Mouse (Mus musculus) forebrain, embryonic 13.5 days (tissue): ENCODE data around the gene Prok1. TPM values are rescaled to one million over a fixed set of nuclear protein-coding genes. Genes with fewer than 3 reads are reported as not detected.

ENCODE experiments used
- ATAC-seq: fragments of 200-750 bp; cut with Nextera tagmentation; 2 replicates; pipeline ENCODE4 v1.8.0; 2017
- H3K27ac ChIP-seq: fragments of 300-500 bp; sonication (generic); 2 replicates; pipeline ENCODE4 v1.5.1; 2015; ENCODE audit warnings: inconsistent platforms, mild to moderate bottlenecking, moderate library complexity
- H3K27me3 ChIP-seq: fragments of 300-500 bp; sonication (generic); 2 replicates; pipeline ENCODE4 v1.6.1; 2015; ENCODE audit warnings: mild to moderate bottlenecking, inconsistent platforms
- H3K36me3 ChIP-seq: fragments of 300-500 bp; sonication (generic); 2 replicates; pipeline ENCODE4 v1.6.1; 2015; ENCODE audit warnings: mild to moderate bottlenecking, inconsistent platforms; ENCODE audit not compliant: poor library complexity, severe bottlenecking
- H3K4me1 ChIP-seq: fragments of 300-500 bp; sonication (generic); 2 replicates; pipeline ENCODE4 v1.6.1; 2015; ENCODE audit warnings: inconsistent platforms
- H3K4me2 ChIP-seq: fragments of 300-500 bp; sonication (generic); 2 replicates; pipeline ENCODE4 v1.6.1; 2015; ENCODE audit warnings: inconsistent platforms, mild to moderate bottlenecking, moderate library complexity
- H3K4me3 ChIP-seq: fragments of 300-500 bp; sonication (generic); 2 replicates; pipeline ENCODE4 v1.5.1; 2015; ENCODE audit warnings: mild to moderate bottlenecking, inconsistent platforms
- H3K9ac ChIP-seq: fragments of 300-500 bp; sonication (generic); 2 replicates; pipeline ENCODE4 v1.6.1; 2015; ENCODE audit warnings: mild to moderate bottlenecking, inconsistent platforms
- H3K9me3 ChIP-seq: fragments of 300-500 bp; sonication (generic); replicated peaks from 2 replicates; pipeline ENCODE4 v1.6.1; 2016; ENCODE audit warnings: inconsistent platforms
- WGBS: fragments of 180-500 bp; shearing (Covaris S2); methylation state at CpG from one replicate; pipeline ENCODE4 v1.1.7; 2015; 5-methylcytosine and 5-hydroxymethylcytosine counted together
- polyA plus RNA-seq: library from polyadenylated mRNA; unstranded; fragments of >200 nt; fragmentation: Nextera tagmentation; extraction: Ambion mirVana; gene quantifications from 2 replicates; pipeline ENCODE4 v1.2.1, GENCODE M21; 2015

Prok1 gene
- polyA plus RNA-seq, 1 experiment from 2014 or later, result not detected

DNA sequence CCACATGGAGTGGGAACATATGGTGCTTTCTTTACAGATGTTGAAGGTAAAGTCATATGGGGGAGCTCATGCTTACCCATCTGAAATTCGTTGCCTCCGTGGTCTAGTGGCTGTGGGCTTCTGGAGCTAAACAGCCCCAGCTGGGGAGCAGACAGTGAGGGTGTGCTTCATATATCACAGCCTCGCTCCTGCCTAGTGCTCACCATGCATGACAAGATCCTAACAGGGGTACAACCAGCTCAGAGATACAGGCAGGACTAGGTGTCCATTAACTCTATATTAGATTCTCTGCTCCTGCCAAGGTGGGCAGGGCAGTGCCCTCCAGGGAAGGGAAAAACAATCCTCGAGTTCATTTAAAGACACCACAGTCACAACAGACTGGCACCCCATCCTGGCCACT is 8.3 kb downstream of the Prok1 start:
- no peaks in the 10 kb centered on the region for H3K27me3 ChIP-seq
- no peak overlapping the region for H3K9ac ChIP-seq
- H3K9me3 ChIP-seq, result no peaks in the 10 kb centered on the region
- no peak for ATAC-seq
- WGBS, result 74% methylated on average over 4 of the region's 4 CpGs
- H3K4me3 ChIP-seq, result no peak overlapping the region
- no peaks in the 10 kb centered on the region for H3K4me1 ChIP-seq
- H3K4me2 ChIP-seq, result no peak overlapping the region
- no peaks in the 10 kb centered on the region for H3K36me3 ChIP-seq
- H3K27ac ChIP-seq, result no peak overlapping the region

DNA sequence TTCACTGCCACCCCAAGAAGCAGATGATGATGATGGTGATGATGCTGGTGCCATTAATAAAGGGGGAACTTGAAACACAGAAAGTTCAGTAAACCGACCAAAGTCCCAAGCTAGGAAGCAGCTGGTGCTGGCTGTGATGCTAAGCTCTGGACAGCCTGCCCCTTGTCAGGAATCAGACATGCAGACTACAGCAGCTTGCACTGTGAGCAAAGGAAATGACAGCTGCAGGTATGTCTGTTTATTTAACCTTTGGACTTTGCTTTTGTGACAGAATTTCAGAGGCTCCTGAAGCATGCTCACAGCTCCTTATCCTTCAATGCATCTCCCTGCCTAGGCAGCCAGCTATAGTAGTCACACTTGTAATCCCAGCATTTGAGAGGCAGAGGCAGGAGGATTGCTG is 9.0 kb downstream of the Prok1 start, which contains the start of gene A630076J17Rik:
Gene A630076J17Rik, plus strand, starts transcription at position 88 of the 400 bp plus-strand sequence.
- H3K27me3 ChIP-seq, result no peaks in the 10 kb centered on the region
- H3K9ac ChIP-seq, result no peak within 1 kb of the TSS
- H3K4me2 ChIP-seq, result no peak within 1 kb of the TSS
- H3K9me3 ChIP-seq, result no peaks in the 10 kb centered on the region
- ATAC-seq, result no peak
- no peaks in the 10 kb centered on the region for H3K4me1 ChIP-seq
- H3K36me3 ChIP-seq, result no peaks in the 10 kb centered on the region
- WGBS, result 82% methylated on average over 1 of the region's 1 CpGs
- H3K27ac ChIP-seq, result no peak within 1 kb of the TSS
- H3K4me3 ChIP-seq, result no peak within 1 kb of the TSS

DNA sequence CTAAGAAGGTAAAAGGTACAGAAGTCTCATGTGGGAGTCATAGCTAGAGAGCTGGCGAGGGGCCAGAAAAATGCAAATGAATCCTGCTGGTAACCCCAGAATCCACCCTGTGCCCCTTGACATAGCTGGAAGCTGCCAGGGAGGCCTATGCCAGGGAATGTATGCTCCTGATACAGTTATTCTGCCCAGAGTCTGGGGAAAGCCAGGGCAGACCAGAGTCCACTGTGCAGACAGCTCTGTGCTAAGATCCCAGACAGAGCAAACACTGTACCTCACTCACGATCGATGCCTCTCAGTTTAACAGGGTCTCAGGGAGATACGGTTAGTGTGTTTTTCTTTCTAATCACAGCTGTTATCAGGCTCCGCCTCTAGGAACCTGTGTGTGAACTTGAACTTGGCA is 9.7 kb downstream of the Prok1 start:
- Histone ChIP-seq H3K4me3 (no peak overlapping the region), H3K4me2 (no peak overlapping the region), H3K27me3 (no peaks in the 10 kb centered on the region), H3K27ac (no peak overlapping the region), H3K9ac (no peak overlapping the region), H3K4me1 (no peaks in the 10 kb centered on the region), H3K36me3 (no peaks in the 10 kb centered on the region), H3K9me3 (no peaks in the 10 kb centered on the region)
- ATAC-seq, result no peak
- WGBS, result 86% methylated on average over 5 of the region's 5 CpGs

DNA sequence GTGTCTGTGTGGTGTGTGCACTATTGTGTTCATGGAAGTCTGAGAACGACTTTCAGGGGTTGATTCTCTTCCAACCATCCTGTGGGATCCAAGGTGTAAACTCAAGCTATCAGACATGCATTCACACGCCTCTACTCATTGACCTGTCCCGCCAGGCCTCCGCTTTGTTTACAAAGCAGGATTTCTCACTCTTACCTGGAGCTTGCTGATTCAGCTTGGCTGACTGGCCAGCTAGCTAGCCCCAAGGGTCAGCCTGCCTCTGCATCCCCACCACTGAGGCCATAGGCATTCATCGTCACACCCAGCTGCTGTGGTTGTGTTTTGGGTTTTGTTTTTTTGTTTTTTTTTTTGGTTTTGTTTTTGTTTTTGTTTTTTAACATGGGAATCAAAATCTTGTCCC is 10.3 kb downstream of the Prok1 start:
- H3K27me3 ChIP-seq, result no peaks in the 10 kb centered on the region
- H3K4me3 ChIP-seq, result no peak overlapping the region
- no peak overlapping the region for H3K4me2 ChIP-seq
- no peak overlapping the region for H3K9ac ChIP-seq
- H3K9me3 ChIP-seq, result no peaks in the 10 kb centered on the region
- ATAC-seq, result no peak
- WGBS, result 79% methylated on average over 5 of the region's 5 CpGs
- no peaks in the 10 kb centered on the region for H3K4me1 ChIP-seq
- no peaks in the 10 kb centered on the region for H3K36me3 ChIP-seq
- no peak overlapping the region for H3K27ac ChIP-seq

DNA sequence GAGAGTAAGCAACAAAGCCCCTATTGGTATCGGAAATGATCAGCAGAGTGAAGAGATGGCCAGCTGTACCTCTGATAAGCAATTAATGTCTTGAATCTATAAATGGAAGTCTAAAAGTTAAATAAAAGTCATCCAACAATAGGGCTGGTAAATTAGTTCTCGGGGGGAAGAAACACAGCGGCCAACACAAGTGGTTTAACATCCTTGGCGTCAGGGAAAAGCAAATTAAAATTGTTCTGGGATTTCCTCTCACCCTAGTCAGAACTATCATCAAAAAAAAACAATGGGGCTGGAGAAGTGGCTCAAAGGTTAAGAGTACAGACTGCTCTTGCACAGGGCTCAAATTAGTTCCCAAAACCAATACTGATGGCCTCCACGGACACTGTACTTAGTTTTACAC is 13.7 kb downstream of the Prok1 start:
- H3K27ac ChIP-seq, result no peak overlapping the region
- no peak overlapping the region for H3K9ac ChIP-seq
- H3K4me1 ChIP-seq, result no peaks in the 10 kb centered on the region
- H3K4me2 ChIP-seq, result no peak overlapping the region
- 88% methylated on average over 5 of the region's 5 CpGs for WGBS
- no peak overlapping the region for H3K4me3 ChIP-seq
- H3K27me3 ChIP-seq, result no peaks in the 10 kb centered on the region
- no peaks in the 10 kb centered on the region for H3K9me3 ChIP-seq
- no peak for ATAC-seq
- no peaks in the 10 kb centered on the region for H3K36me3 ChIP-seq

DNA sequence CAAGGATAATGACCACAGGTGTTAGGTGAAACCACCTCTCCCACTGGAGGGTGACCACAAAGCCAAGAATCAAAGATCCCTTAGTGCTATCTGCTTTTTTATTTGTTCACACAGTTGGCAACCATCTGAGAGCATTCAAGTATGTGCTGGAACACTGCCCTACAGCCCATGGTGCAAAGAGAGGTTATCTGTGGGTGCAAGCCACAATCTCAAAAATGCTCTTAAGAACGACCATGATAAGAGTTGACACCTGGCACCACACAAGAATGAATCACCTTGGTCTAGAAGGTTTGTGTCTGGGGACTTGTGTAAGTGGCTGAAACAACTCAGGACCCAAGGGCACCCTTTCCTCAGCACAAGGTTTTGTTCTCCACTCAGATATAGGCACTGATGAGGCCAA is 16.3 kb downstream of the Prok1 start:
- no peak for ATAC-seq
- H3K27ac ChIP-seq, result no peak overlapping the region
- H3K4me3 ChIP-seq, result no peak overlapping the region
- no peaks in the 10 kb centered on the region for H3K27me3 ChIP-seq
- no peaks in the 10 kb centered on the region for H3K9me3 ChIP-seq
- H3K4me2 ChIP-seq, result no peak overlapping the region
- WGBS, result 56% methylated on average over 1 of the region's 1 CpGs
- H3K36me3 ChIP-seq, result no peaks in the 10 kb centered on the region
- no peak overlapping the region for H3K9ac ChIP-seq
- no peaks in the 10 kb centered on the region for H3K4me1 ChIP-seq

DNA sequence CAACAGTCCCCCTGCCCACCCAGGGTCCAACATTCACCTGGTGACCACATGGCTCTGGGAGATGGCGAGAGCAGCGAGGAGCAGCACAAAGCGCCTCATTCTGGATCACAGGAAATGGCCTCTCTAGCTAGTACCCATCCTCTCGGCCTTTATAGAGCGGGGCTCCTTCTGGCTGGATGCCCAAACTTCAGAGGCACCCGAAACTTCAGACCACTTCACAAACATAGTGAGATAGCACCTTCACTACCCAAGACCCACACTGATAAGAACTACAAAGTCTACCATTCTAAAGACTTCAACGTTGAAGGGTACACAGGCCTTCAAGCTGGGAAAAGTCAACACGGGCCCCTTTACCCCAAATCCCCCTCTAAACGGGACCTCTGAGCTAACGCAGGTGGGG is 17.9 kb downstream of the Prok1 start, which contains the start of gene Cym:
Gene Cym, minus strand, starts transcription at position 125 of the 400 bp plus-strand sequence.
- Histone ChIP-seq H3K27ac (no peak within 1 kb of the TSS), H3K9ac (no peak within 1 kb of the TSS), H3K27me3 (no peaks in the 10 kb centered on the region), H3K4me2 (no peak within 1 kb of the TSS), H3K9me3 (no peaks in the 10 kb centered on the region), H3K4me1 (no peaks in the 10 kb centered on the region), H3K36me3 (no peaks in the 10 kb centered on the region), H3K4me3 (no peak within 1 kb of the TSS)
- 89% methylated on average over 10 of the region's 10 CpGs for WGBS
- no peak for ATAC-seq

DNA sequence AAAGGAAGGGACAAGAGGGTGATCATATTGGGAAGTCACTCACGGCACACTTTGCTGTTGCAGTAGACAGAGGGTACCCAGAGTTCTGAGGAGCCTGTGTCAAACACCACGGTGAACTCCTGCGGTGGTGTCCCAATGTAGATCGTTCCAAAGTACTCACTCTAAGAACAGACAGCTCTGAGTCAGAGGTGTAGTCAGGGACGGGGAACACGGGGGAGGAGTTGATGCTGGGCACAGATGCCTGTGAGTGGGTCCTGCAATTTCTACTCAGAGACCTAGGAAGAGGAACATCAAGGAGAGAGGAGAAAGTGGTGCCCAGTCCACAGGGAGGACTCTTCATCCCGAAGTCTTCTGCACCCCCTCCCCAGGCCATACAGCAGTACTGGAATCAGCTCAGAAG is 20.9 kb downstream of the Prok1 start:
- Histone ChIP-seq H3K27ac (no peak overlapping the region), H3K4me1 (no peaks in the 10 kb centered on the region), H3K9ac (no peak overlapping the region), H3K4me3 (no peak overlapping the region), H3K9me3 (no peaks in the 10 kb centered on the region), H3K4me2 (no peak overlapping the region), H3K27me3 (no peaks in the 10 kb centered on the region), H3K36me3 (no peaks in the 10 kb centered on the region)
- WGBS, result 90% methylated on average over 7 of the region's 7 CpGs
- ATAC-seq, result no peak

DNA sequence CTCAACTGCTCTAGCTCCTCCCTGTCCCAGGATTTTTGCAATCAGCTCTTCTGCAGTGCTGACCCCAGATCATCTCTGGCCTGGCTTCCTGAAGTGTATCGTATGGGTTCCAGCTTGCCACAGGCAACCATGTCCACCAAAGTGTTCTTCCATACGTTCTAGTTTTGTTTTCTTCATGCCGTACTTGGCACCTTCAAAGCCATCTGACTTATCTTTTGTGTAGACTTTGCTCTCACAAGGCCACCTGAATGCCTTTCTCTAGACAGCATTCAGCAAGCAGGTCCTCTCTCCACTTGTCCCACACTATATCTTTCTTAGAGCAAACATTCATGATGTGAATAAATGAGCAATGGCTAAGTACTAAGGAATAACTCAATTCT is 22.4 kb downstream of the Prok1 start:
- Histone ChIP-seq H3K9ac (no peak overlapping the region), H3K4me3 (no peak overlapping the region), H3K27me3 (no peaks in the 10 kb centered on the region), H3K27ac (no peak overlapping the region), H3K4me2 (no peak overlapping the region), H3K36me3 (no peaks in the 10 kb centered on the region), H3K4me1 (no peaks in the 10 kb centered on the region), H3K9me3 (no peaks in the 10 kb centered on the region)
- 86% methylated on average over 3 of the region's 3 CpGs for WGBS
- no peak for ATAC-seq

DNA sequence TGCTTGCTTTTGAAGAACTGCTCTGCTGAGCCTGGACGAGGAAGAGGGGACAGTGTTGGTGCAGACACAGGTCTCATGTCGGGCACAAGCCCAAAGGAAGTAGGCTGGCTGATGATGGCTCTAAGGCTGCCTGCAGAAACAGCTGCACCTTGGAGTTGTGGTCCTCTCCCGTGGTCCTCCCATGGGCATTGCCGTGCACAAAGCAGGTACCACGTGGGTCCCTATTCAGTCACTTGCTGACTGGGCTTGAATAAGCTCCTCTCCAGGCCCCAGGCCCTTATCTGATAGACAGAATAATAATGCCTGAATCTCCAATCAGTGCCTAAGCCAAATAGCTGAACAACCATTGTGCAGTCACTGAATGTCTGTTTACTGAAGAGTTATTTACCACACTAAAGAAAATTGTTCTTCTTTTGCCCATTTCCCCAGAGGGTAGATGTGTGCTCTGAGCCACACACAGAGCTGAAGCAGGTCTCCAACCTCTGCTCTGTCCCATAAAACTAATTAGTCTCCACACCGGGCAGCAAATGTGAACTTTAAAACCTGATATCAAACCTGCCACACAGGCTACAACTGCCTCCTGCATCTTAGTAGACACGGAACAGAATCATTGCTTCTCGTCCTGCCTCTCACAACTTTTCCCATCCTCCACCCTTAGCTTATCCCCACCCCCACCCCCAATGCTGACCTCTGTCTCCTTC is 23.0 kb downstream of the Prok1 start:
- no peaks in the 10 kb centered on the region for H3K36me3 ChIP-seq
- H3K9ac ChIP-seq, result no peak overlapping the region
- H3K9me3 ChIP-seq, result no peaks in the 10 kb centered on the region
- no peak overlapping the region for H3K4me3 ChIP-seq
- no peaks in the 10 kb centered on the region for H3K27me3 ChIP-seq
- H3K4me2 ChIP-seq, result no peak overlapping the region
- H3K27ac ChIP-seq, result no peak overlapping the region
- 66% methylated on average over 8 of the region's 8 CpGs for WGBS
- ATAC-seq, result no peak
- H3K4me1 ChIP-seq, result no peaks in the 10 kb centered on the region

DNA sequence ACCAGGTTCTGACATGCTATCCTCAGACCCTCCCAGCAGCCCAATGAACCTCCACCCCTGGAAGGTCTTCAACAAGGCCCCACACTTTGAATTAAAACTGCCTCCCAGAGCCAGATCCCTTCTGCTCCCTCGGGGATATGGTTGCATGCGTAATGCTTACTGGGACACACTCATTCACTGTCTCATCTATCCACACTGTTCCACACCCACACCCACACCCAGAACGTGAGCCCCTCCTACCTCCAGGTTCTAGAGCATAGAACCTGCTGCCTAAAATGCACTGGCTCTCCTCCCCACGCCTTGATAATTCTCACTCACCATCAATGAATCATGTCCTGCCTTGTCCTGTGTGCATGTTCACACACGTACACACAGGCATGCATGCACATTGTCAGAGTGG is 24.9 kb downstream of the Prok1 start:
- no peak overlapping the region for H3K27ac ChIP-seq

DNA sequence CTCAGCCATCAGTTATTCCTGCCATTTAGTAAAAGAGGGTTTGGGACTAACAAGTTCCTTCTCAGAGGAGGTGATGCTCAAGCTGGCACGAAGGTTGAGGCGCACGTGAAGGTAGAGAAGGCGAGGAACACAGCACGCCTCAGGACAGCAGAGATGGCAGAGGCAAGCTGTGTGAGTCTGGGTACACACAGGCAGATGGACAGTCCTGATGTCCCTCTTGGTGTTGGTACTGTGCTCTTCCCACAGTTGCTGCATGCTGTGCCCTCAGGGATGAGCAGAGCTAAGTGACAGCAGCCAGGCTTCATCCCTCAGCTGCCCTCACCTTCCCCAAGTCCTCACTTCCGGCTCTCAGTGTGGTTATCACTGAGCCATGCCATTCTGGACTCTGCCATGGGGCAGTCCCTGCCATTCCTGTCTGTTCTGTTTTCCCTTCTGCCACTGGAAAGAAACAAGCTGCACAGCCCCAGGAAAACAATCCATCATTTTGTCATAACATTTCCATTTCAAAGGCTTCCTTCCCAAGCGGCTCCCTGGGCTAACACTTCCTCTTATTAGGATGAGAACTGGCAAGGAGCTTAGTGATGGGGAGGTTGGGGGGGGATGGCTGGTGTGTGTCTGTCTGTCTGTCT is 31.8 kb downstream of the Prok1 start:
- peak overlapping the region; percentile 12; the same call in 1 of the 2 replicates for H3K9ac ChIP-seq
- no peak overlapping the region for H3K4me3 ChIP-seq
- peaks cover 6% of the 10 kb centered on the region; the same call in 1 of the 2 replicates for H3K4me1 ChIP-seq
- H3K27ac ChIP-seq, result no peak overlapping the region
- H3K9me3 ChIP-seq, result no peaks in the 10 kb centered on the region
- no peak overlapping the region for H3K4me2 ChIP-seq
- 73% methylated on average over 7 of the region's 7 CpGs for WGBS
- H3K27me3 ChIP-seq, result no peaks in the 10 kb centered on the region
- no peak for ATAC-seq
- no peaks in the 10 kb centered on the region for H3K36me3 ChIP-seq

More for the DNA sequence above, 24.9 kb downstream of the Prok1 start:
- Histone ChIP-seq H3K36me3 (no peaks in the 10 kb centered on the region), H3K9ac (no peak overlapping the region), H3K27me3 (no peaks in the 10 kb centered on the region), H3K9me3 (no peaks in the 10 kb centered on the region), H3K4me2 (no peak overlapping the region), H3K4me1 (no peaks in the 10 kb centered on the region), H3K4me3 (no peak overlapping the region)
- 85% methylated on average over 5 of the region's 5 CpGs for WGBS
- ATAC-seq, result no peak
